Mouse (Mus musculus): ENCODE results near the gene Jund. TPM values are rescaled to one million over a fixed set of nuclear protein-coding genes. Genes with fewer than 3 reads are reported as not detected.

Gene Jund
- polyA plus RNA-seq, 1 experiment from 2014 or later: 109 TPM

DNA sequence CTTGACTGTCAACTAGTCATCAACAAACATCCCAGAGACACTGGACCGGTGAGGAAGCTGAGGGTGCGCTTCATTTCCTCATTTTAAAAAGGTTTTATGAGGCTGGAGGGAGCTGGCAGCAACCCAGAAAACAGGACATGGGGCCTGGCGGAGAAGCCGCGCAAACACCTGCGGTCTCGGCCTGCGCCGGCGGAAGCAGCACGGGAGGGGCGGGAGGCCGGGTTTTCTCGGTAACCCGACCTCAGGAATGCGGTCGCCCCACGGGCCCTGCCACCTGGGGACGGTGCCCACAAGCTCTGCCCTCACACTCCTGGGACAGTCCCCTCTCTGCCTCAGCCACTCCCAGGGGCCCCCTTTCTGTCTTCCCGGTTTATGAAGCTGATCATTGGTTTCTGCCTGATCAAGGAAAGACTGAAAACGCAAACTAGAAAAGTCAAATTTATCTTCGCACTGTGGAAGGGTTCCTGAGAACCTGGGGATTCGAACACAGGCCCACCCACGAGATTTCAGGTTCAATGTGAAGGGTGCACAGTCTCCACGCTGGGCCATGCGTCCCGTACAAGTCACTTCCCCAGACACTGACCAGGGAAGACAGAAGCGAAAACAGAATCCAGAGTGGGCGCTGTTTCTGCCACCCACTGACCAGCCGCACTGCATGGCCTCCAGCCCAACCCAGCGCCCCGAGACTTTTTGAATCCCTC, 3.3 kb upstream of the Jund start:
- DNase-seq (ENCODE audit: low spot score) (peak; percentile 78), ATAC-seq (no peak)
- H3K9me3 ChIP-seq (ENCODE audit: low read length): no peaks in the 10 kb centered on the region
- no peaks in the 10 kb centered on the region for H3K36me3 ChIP-seq (ENCODE audit: insufficient read depth, low read length)
- peaks cover 33% of the 10 kb centered on the region for H3K4me1 ChIP-seq (ENCODE audit: insufficient read depth, low read depth, low read length)
- H3K4me2 ChIP-seq (replicated peaks; ENCODE audit: low read depth, low read length): no peak overlapping the region
- no peak overlapping the region for H3K9ac ChIP-seq (replicated peaks; ENCODE audit: low read depth)
- H3K27me3 ChIP-seq (replicated peaks; ENCODE audit: insufficient read depth, low read length): no peaks in the 10 kb centered on the region
- 31% methylated on average over 32 of the region's 32 CpGs for WGBS
- H3K27ac ChIP-seq (ENCODE audit: low read length): peak overlapping the region; percentile 94
- TF ChIP-seq CTCF (IDR thresholded peaks at IDR 0.05): no peak
- no peak for TF ChIP-seq EP300 (IDR thresholded peaks at IDR 0.05)
- H3K4me3 ChIP-seq (ENCODE audit: low read depth, low read length): no peak overlapping the region

DNA sequence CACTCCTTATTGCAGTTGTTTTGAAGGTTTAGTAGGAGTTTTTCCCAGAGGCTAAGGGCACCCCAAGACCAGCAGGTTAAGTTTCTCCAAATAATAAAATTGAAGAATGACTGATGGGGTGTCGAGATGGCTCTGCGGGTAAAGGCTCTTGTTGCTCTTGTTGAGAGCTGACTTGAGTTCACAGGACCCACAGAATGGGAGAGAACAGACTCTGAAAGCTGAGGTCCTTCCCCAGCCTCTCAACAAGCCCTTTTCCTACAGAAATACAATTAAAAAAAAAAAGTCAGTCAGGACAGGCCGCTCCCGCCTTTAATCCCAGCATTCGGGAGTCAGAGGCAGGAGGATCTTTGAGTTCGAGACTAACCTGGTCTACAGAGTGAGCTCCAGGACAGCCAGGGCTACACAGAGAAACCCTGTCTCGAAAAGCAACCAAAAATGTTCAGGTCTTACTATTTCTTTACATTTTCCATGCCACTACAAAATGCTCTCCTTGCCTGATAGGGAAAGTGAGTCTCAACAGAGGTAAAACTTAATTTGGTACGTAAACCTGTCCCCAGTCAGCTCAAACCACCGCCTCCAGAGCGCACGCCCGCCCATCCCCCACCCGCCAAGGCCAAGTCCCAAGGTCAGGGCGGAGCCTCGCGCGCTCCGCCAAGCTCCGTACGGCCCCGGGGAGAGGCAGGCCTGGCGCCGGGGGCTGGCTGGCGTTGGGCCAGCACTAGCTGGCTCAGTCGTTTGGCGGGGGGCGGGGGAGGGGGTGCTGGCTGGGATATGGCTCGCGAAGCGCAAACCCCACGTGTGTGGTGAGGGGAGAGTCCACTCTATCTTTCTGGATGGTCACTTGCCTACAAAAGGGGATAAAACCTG, 2.5 kb upstream of the Jund start:
- H3K27me3 ChIP-seq (replicated peaks; ENCODE audit: insufficient read depth, low read length): no peaks in the 10 kb centered on the region
- H3K4me1 ChIP-seq (ENCODE audit: insufficient read depth, low read depth, low read length): peaks cover 33% of the 10 kb centered on the region
- ATAC-seq (0 out of 2 replicates have a peak, but pooled peaks have one; percentile 3), DNase-seq (ENCODE audit: low spot score) (peak; percentile 86)
- no peaks in the 10 kb centered on the region for H3K9me3 ChIP-seq (ENCODE audit: low read length)
- H3K27ac ChIP-seq (ENCODE audit: low read length): peak overlapping the region; percentile 94
- TF ChIP-seq EP300 (IDR thresholded peaks at IDR 0.05) (no peak), CTCF (IDR thresholded peaks at IDR 0.05) (no peak)
- H3K9ac ChIP-seq (replicated peaks; ENCODE audit: low read depth): no peak overlapping the region
- 0 out of 2 replicates have a peak, but pooled peaks cover 3% of the 10 kb centered on the region for H3K36me3 ChIP-seq (ENCODE audit: insufficient read depth, low read length)
- peak overlapping the region; percentile 2; the same call in 1 of the 2 replicates for H3K4me3 ChIP-seq (ENCODE audit: low read depth, low read length)
- H3K4me2 ChIP-seq (replicated peaks; ENCODE audit: low read depth, low read length): peak overlapping the region; percentile 54
- WGBS: 4% methylated on average over 31 of the region's 31 CpGs

DNA sequence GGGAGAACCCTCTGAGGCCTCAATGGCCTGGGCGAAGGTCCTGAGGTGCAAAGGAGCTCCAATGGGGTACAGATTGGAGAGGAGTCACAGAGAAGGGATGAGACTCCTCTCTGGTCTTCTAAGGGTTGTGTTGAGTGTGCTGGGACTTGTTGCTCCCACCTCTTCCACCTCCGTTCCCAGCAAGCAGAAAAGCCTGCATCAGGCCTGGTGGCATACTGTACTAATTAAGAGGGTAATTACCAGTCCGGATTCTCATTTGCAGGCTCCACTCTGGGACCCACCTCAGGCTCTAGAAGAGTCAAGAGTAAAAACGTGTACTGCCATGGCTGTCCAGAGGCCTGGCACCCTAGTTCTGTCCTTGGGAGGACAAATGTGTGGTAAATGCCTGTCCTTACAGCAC, 1.8 kb upstream of the Jund start:
- no peaks in the 10 kb centered on the region for H3K27me3 ChIP-seq (replicated peaks; ENCODE audit: insufficient read depth, low read length)
- H3K27ac ChIP-seq (ENCODE audit: low read length): peak overlapping the region; percentile 94
- H3K9me3 ChIP-seq (ENCODE audit: low read length): no peaks in the 10 kb centered on the region
- H3K4me3 ChIP-seq (ENCODE audit: low read depth, low read length): 0 out of 2 replicates have a peak overlapping the region, but pooled peaks have one; percentile 2
- H3K36me3 ChIP-seq (ENCODE audit: insufficient read depth, low read length): 0 out of 2 replicates have a peak, but pooled peaks cover 7% of the 10 kb centered on the region
- TF ChIP-seq EP300 (IDR thresholded peaks at IDR 0.05) (no peak), CTCF (IDR thresholded peaks at IDR 0.05) (no peak)
- ATAC-seq (no peak), DNase-seq (ENCODE audit: low spot score) (no peak)
- H3K4me2 ChIP-seq (replicated peaks; ENCODE audit: low read depth, low read length): peak overlapping the region; percentile 54
- H3K9ac ChIP-seq (replicated peaks; ENCODE audit: low read depth): no peak overlapping the region
- WGBS: 50% methylated on average over 4 of the region's 4 CpGs
- H3K4me1 ChIP-seq (ENCODE audit: insufficient read depth, low read depth, low read length): peaks cover 35% of the 10 kb centered on the region

DNA sequence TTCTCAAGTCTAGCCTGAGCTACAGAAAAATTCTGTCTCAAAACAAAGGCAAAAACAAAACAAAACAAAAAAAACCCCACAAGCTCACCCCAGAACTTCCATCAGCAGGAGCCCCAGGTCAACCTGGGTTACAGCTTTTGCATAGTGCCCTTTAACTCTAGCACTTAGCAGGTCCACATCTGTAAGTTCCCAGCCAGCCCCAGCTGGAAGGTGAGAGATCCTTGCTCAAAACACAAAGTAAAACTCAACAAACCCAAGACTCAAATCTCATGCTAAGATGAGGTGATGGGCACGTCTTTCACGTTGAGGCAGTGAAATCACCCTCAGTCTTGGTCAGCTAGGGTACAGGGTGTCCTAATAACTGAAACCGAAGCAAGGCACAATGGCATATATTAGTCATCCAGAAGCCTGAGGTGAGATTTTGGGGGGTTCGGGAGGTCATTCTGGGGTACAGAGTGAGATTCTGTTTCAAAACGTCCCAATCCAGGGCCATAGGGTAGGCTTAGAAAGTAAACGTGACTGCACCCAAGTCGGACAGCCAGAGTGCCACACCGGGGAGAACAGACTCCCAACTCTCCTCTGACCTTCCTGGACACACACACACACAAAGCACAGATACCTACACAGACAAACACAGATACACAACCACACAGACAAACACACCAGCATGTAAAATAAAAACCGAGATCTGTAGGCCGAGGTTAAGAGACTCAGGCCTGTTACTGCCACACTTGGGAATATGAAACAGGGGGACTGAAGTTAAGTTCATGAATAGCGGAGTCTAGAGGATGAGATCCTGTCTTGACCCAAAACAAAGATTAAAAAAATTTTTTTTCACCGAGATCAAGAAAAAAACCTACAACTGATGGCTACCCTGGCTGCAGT, 1.1 kb upstream of the Jund start:
- Histone ChIP-seq H3K4me3 (ENCODE audit: low read depth, low read length) (peak overlapping the region; percentile 98), H3K9me3 (ENCODE audit: low read length) (no peaks in the 10 kb centered on the region), H3K4me1 (ENCODE audit: insufficient read depth, low read depth, low read length) (peaks cover 32% of the 10 kb centered on the region), H3K27me3 (replicated peaks; ENCODE audit: insufficient read depth, low read length) (no peaks in the 10 kb centered on the region), H3K9ac (replicated peaks; ENCODE audit: low read depth) (peak overlapping the region; percentile 50), H3K36me3 (ENCODE audit: insufficient read depth, low read length) (0 out of 2 replicates have a peak, but pooled peaks cover 7% of the 10 kb centered on the region), H3K27ac (ENCODE audit: low read length) (peak overlapping the region; percentile 94), H3K4me2 (replicated peaks; ENCODE audit: low read depth, low read length) (peak overlapping the region; percentile 52)
- 0 out of 2 replicates have a peak, but pooled peaks have one; percentile 10 for TF ChIP-seq EP300 (IDR thresholded peaks at IDR 0.05)
- no peak for TF ChIP-seq CTCF (IDR thresholded peaks at IDR 0.05)
- no peak for ATAC-seq
- 60% methylated on average over 12 of the region's 12 CpGs for WGBS
- DNase-seq (ENCODE audit: low spot score): no peak

DNA sequence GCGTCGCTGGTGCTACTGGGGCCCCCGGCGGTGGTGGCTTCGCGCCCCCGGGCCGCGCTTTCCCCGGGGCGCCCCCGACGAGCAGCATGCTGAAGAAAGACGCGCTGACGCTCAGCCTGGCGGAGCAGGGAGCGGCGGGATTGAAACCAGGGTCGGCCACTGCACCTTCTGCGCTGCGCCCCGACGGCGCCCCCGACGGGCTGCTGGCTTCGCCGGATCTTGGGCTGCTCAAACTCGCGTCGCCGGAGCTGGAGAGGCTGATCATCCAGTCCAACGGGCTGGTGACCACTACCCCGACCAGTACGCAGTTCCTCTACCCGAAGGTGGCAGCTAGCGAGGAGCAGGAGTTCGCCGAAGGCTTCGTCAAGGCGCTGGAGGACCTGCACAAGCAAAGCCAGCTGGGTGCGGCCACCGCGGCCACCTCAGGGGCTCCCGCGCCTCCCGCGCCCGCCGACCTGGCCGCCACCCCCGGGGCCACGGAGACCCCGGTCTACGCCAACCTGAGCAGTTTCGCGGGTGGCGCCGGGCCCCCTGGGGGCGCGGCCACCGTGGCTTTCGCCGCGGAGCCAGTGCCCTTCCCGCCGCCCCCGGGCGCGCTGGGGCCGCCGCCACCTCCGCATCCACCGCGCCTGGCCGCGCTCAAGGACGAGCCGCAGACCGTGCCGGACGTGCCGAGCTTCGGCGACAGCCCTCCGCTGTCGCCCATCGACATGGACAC, 526 bp downstream of the Jund start:
- Histone ChIP-seq H3K9ac (replicated peaks; ENCODE audit: low read depth) (peak overlapping the region; percentile 99), H3K4me1 (ENCODE audit: insufficient read depth, low read depth, low read length) (peaks cover 32% of the 10 kb centered on the region), H3K36me3 (ENCODE audit: insufficient read depth, low read length) (0 out of 2 replicates have a peak, but pooled peaks cover 7% of the 10 kb centered on the region), H3K4me2 (replicated peaks; ENCODE audit: low read depth, low read length) (peak overlapping the region; percentile 64), H3K4me3 (ENCODE audit: low read depth, low read length) (peak overlapping the region; percentile 98), H3K27ac (ENCODE audit: low read length) (peak overlapping the region; percentile 99), H3K9me3 (ENCODE audit: low read length) (no peaks in the 10 kb centered on the region), H3K27me3 (replicated peaks; ENCODE audit: insufficient read depth, low read length) (no peaks in the 10 kb centered on the region)
- 4% methylated on average over 69 of the region's 89 CpGs for WGBS
- DNase-seq (ENCODE audit: low spot score) (no peak), ATAC-seq (no peak; the same call in 1 of the 2 replicates)
- TF ChIP-seq CTCF (IDR thresholded peaks at IDR 0.05) (peak; percentile 44; the same call in 1 of the 2 replicates), EP300 (IDR thresholded peaks at IDR 0.05) (no peak)
